Mouse (Mus musculus) forebrain, postnatal 0 days (tissue): Measurements from ENCODE around the gene Camta1. TPM values are rescaled to one million over a fixed set of nuclear protein-coding genes. Genes with fewer than 3 reads are reported as not detected.
"Not testable (repeated sequence)": the region's sequence is repeated elsewhere in the genome, so short reads cannot be mapped to it uniquely, and the experiment has no call there.

Experiments
- ATAC-seq: fragments of 200-750 bp; cut with Nextera tagmentation; 2 replicates; pipeline ENCODE4 v1.8.0; 2017; ENCODE audit warnings: mild to moderate bottlenecking, moderate library complexity
- DNase-seq: peaks from one replicate; pipeline ENCODE4 v3.0.0-alpha.2; 2015
- H3K27ac ChIP-seq: fragments of 300-500 bp; sonication (generic); 2 replicates; pipeline ENCODE4 v1.5.1; 2014; ENCODE audit warnings: low read depth, mild to moderate bottlenecking, antibody characterized with exemption, low read length, moderate library complexity, mixed read lengths
- H3K27me3 ChIP-seq: fragments of 300-500 bp; sonication (generic); 2 replicates; pipeline ENCODE4 v1.6.1; 2014; ENCODE audit warnings: mild to moderate bottlenecking, low read length, mixed read lengths; ENCODE audit not compliant: insufficient read depth
- H3K36me3 ChIP-seq: fragments of 300-500 bp; sonication (generic); 2 replicates; pipeline ENCODE4 v1.6.1; 2014; ENCODE audit warnings: mild to moderate bottlenecking, moderate library complexity; ENCODE audit not compliant: insufficient read depth
- H3K4me1 ChIP-seq: fragments of 300-500 bp; sonication (generic); 2 replicates; pipeline ENCODE4 v1.6.1; 2014; ENCODE audit warnings: antibody characterized with exemption; ENCODE audit not compliant: insufficient read depth
- H3K4me2 ChIP-seq: fragments of 300-500 bp; sonication (generic); 2 replicates; pipeline ENCODE4 v1.6.1; 2014; ENCODE audit warnings: low read depth, mild to moderate bottlenecking, moderate library complexity
- H3K4me3 ChIP-seq: fragments of 300-500 bp; sonication (generic); 2 replicates; pipeline ENCODE4 v1.5.1; 2014; ENCODE audit warnings: low read depth, low read length, mixed read lengths
- H3K9ac ChIP-seq: fragments of 300-500 bp; sonication (generic); 2 replicates; pipeline ENCODE4 v1.6.1; 2014; ENCODE audit warnings: mild to moderate bottlenecking
- H3K9me3 ChIP-seq: fragments of 300-500 bp; sonication (generic); 2 replicates; pipeline ENCODE4 v1.6.1; 2016; ENCODE audit warnings: low read length
- CTCF ChIP-seq: sonication (generic); IDR thresholded peaks from 2 replicates; pipeline ENCODE4 v1.5.1; 2016; ENCODE audit warnings: antibody characterized with exemption, control low read depth, low read depth
- WGBS: fragments of 180-500 bp; shearing (Covaris S2); extraction: QIAGEN DNeasy Blood & Tissue Kit; methylation state at CpG from one replicate; pipeline ENCODE4 v1.1.7; 2014; 5-methylcytosine and 5-hydroxymethylcytosine counted together
- polyA plus RNA-seq: library from polyadenylated mRNA; unstranded; fragments of >200 nt; fragmentation: Nextera tagmentation; extraction: Ambion mirVana; gene quantifications from 2 replicates; pipeline ENCODE4 v1.2.1, GENCODE M21; 2015
- total RNA-seq: library from RNA; depleted of rRNA; stranded (reverse); fragments of >200 nt; gene quantifications from 2 replicates; pipeline ENCODE4 v1.2.3, GENCODE M21; 2014

Camta1 gene
- total and polyA plus RNA-seq, 2 experiments from 2014 or later, result 87.4 to 131 TPM

- 43% methylated on average over 10 of the region's 10 CpGs for WGBS
- no peaks in the 10 kb centered on the region; the same call in 1 of the 2 replicates for H3K27me3 ChIP-seq
- TF ChIP-seq CTCF, result no peak
- peak overlapping the region; percentile 58 for H3K4me3 ChIP-seq
- no peak for ATAC-seq
- DNase-seq, result no peak
- H3K36me3 ChIP-seq, result no peaks in the 10 kb centered on the region
- peak overlapping the region; percentile 76 for H3K4me2 ChIP-seq
- peaks cover 4% of the 10 kb centered on the region for H3K4me1 ChIP-seq
- peak overlapping the region; percentile 70 for H3K9ac ChIP-seq
- no peaks in the 10 kb centered on the region for H3K9me3 ChIP-seq
- H3K27ac ChIP-seq, result peak overlapping the region; percentile 62
These were observed 946.3 kb downstream of the Camta1 start for GRCm38 (mm10) chr4:150915181-150915906.

GRCm38 (mm10) chr4:150914290-150914733 is 947.4 kb downstream of the Camta1 start, which contains the start of the genes Park7 and Tnfrsf9:
Gene Park7, minus strand, starts transcription at chr4:150914437.
Gene Tnfrsf9, plus strand, starts transcription at chr4:150914562.
- WGBS, result under 1% methylated on average over 48 of the region's 48 CpGs
- H3K4me3 ChIP-seq, result peak within 1 kb of the TSS; percentile 58
- peak within 1 kb of the TSS; percentile 73 for H3K27ac ChIP-seq
- no peaks in the 10 kb centered on the region; the same call in 1 of the 2 replicates for H3K27me3 ChIP-seq
- ATAC-seq (peak; percentile 91), DNase-seq (peak; percentile 99)
- no peaks in the 10 kb centered on the region for H3K9me3 ChIP-seq
- peak; percentile 86 for TF ChIP-seq CTCF
- H3K4me2 ChIP-seq, result peak within 1 kb of the TSS; percentile 76
- peak within 1 kb of the TSS; percentile 70 for H3K9ac ChIP-seq
- H3K4me1 ChIP-seq, result peaks cover 4% of the 10 kb centered on the region
- H3K36me3 ChIP-seq, result no peaks in the 10 kb centered on the region

- DNase-seq (no peak), ATAC-seq (no peak)
- H3K4me2 ChIP-seq, result peak overlapping the region; percentile 76
- H3K27ac ChIP-seq, result peak overlapping the region; percentile 73; the same call in 1 of the 2 replicates
- WGBS, result 16% methylated on average over 12 of the region's 12 CpGs
- peak overlapping the region; percentile 58 for H3K4me3 ChIP-seq
- H3K9me3 ChIP-seq, result no peaks in the 10 kb centered on the region
- TF ChIP-seq CTCF, result no peak
- peaks cover 4% of the 10 kb centered on the region for H3K4me1 ChIP-seq
- H3K9ac ChIP-seq, result peak overlapping the region; percentile 70
- H3K27me3 ChIP-seq, result no peaks in the 10 kb centered on the region
- H3K36me3 ChIP-seq, result no peaks in the 10 kb centered on the region
These were observed 947.9 kb downstream of the Camta1 start for GRCm38 (mm10) chr4:150913743-150914142.

- 0 out of 2 replicates have a peak overlapping the region, but pooled peaks have one; percentile 73 for H3K4me3 ChIP-seq
- no peak for TF ChIP-seq CTCF
- H3K9ac ChIP-seq, result no peak overlapping the region
- H3K9me3 ChIP-seq, result no peaks in the 10 kb centered on the region
- H3K4me2 ChIP-seq, result peak overlapping the region; percentile 23
- H3K27ac ChIP-seq, result peak overlapping the region; percentile 63
- DNase-seq (no peak), ATAC-seq (no peak)
- no peaks in the 10 kb centered on the region for H3K27me3 ChIP-seq
- H3K36me3 ChIP-seq, result peaks cover 17% of the 10 kb centered on the region; the same call in 1 of the 2 replicates
- 88% methylated on average over 19 of the region's 19 CpGs for WGBS
- peaks cover 4% of the 10 kb centered on the region for H3K4me1 ChIP-seq
These were observed 951.3 kb downstream of the Camta1 start for GRCm38 (mm10) chr4:150910164-150910951.

GRCm38 (mm10) chr4:150909451-150910156 is 952.1 kb downstream of the Camta1 start:
- 3% methylated on average over 56 of the region's 56 CpGs for WGBS

GRCm38 (mm10) chr4:150908512-150908911 is 953.2 kb downstream of the Camta1 start:
- not testable (repeated sequence) for H3K9me3 ChIP-seq, H3K4me2 ChIP-seq, H3K4me1 ChIP-seq, H3K27me3 ChIP-seq, H3K27ac ChIP-seq, H3K9ac ChIP-seq, H3K4me3 ChIP-seq, ATAC-seq, DNase-seq
- WGBS, result 73% methylated on average over 5 of the region's 5 CpGs
- TF ChIP-seq CTCF, result peak; percentile 35
- H3K36me3 ChIP-seq, result peaks cover 29% of the 10 kb centered on the region

More at GRCm38 (mm10) chr4:150909451-150910156, 952.1 kb downstream of the Camta1 start:
- peak overlapping the region; percentile 74 for H3K9ac ChIP-seq
- peak; percentile 50 for TF ChIP-seq CTCF
- peak; percentile 90 for ATAC-seq
- no peaks in the 10 kb centered on the region for H3K9me3 ChIP-seq
- peak overlapping the region; percentile 81 for H3K27ac ChIP-seq
- H3K4me3 ChIP-seq, result peak overlapping the region; percentile 73
- H3K36me3 ChIP-seq, result peaks cover 22% of the 10 kb centered on the region; the same call in 1 of the 2 replicates
- DNase-seq, result peak; percentile 100
- H3K4me1 ChIP-seq, result no peaks in the 10 kb centered on the region
- H3K4me2 ChIP-seq, result peak overlapping the region; percentile 85
- no peaks in the 10 kb centered on the region for H3K27me3 ChIP-seq
